Mouse (Mus musculus): ENCODE measurements around the gene Ehd4. TPM values are rescaled to one million over a fixed set of nuclear protein-coding genes. Genes with fewer than 3 reads are reported as not detected.

The Ehd4 gene
- polyA plus RNA-seq, 2 experiments from 2014 or later, result 6.6 to 8.5 TPM

- no peak for ATAC-seq
Measured at GRCm38 (mm10) chr2:120142336-120142735, 12.1 kb downstream of the Ehd4 start.

GRCm38 (mm10) chr2:120141671-120142070 lies 12.7 kb downstream of the Ehd4 start:
- ATAC-seq, result no peak

- ATAC-seq, result no peak
Measured at GRCm38 (mm10) chr2:120140326-120140725, 14.1 kb downstream of the Ehd4 start.

GRCm38 (mm10) chr2:120139091-120139490 lies 15.3 kb downstream of the Ehd4 start:
- no peak for ATAC-seq

- ATAC-seq, result no peak
Measured at GRCm38 (mm10) chr2:120137281-120137680, 17.1 kb downstream of the Ehd4 start.

GRCm38 (mm10) chr2:120134453-120135075 lies 19.8 kb downstream of the Ehd4 start:
- no peak for ATAC-seq

GRCm38 (mm10) chr2:120131881-120132280 lies 22.5 kb downstream of the Ehd4 start:
- ATAC-seq, result no peak

GRCm38 (mm10) chr2:120129252-120129908 lies 25.0 kb downstream of the Ehd4 start:
- ATAC-seq, result no peak

- no peak for ATAC-seq
Measured at GRCm38 (mm10) chr2:120128611-120129051, 25.8 kb downstream of the Ehd4 start.

- no peak for ATAC-seq
Measured at GRCm38 (mm10) chr2:120128011-120128410, 26.4 kb downstream of the Ehd4 start.

- no peak for ATAC-seq
Measured at GRCm38 (mm10) chr2:120126901-120127300, 27.5 kb downstream of the Ehd4 start.

- no peak for ATAC-seq
Measured at GRCm38 (mm10) chr2:120126408-120126807, 28.0 kb downstream of the Ehd4 start.

GRCm38 (mm10) chr2:120125461-120125860 lies 28.9 kb downstream of the Ehd4 start:
- ATAC-seq, result no peak

- no peak for ATAC-seq
Measured at GRCm38 (mm10) chr2:120124946-120125345, 29.5 kb downstream of the Ehd4 start.

- ATAC-seq, result no peak
Measured at GRCm38 (mm10) chr2:120124096-120124495, 30.3 kb downstream of the Ehd4 start.

- no peak for ATAC-seq
Measured at GRCm38 (mm10) chr2:120122983-120123382, 31.4 kb downstream of the Ehd4 start.

GRCm38 (mm10) chr2:120117346-120117745 lies 37.1 kb downstream of the Ehd4 start:
- ATAC-seq, result no peak

GRCm38 (mm10) chr2:120116362-120116761 lies 38.0 kb downstream of the Ehd4 start:
- no peak for ATAC-seq

GRCm38 (mm10) chr2:120114977-120115376 lies 39.4 kb downstream of the Ehd4 start:
- ATAC-seq, result no peak

GRCm38 (mm10) chr2:120113963-120114362 lies 40.4 kb downstream of the Ehd4 start:
- ATAC-seq, result no peak

- ATAC-seq, result no peak
Measured at GRCm38 (mm10) chr2:120113476-120113875, 40.9 kb downstream of the Ehd4 start.

GRCm38 (mm10) chr2:120111596-120111995 lies 42.8 kb downstream of the Ehd4 start:
- ATAC-seq, result no peak

GRCm38 (mm10) chr2:120111172-120111571 lies 43.2 kb downstream of the Ehd4 start:
- no peak for ATAC-seq

GRCm38 (mm10) chr2:120108077-120108476 lies 46.3 kb downstream of the Ehd4 start:
- no peak for ATAC-seq
